24 mouse cellular contexts compared by ENCODE assay signal in the genomic region with DNA sequence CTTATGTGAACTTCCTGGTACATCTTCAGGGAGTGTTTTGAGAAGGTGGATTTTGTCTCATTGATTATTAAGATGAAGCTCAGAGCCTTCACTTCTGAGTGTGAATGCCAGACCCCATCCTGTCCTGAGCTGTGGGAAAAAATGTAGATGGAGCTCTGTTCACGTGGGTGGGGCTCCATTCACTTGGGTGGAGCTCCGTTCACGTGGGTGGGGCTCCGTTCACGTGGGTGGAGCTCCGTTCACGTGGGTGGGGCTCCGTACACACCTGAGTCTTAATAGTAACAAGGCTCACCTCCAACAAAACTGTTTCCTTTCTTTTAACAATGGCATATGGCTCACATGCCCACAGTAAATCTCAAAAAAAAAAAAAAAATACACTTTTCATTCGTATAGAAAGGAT.
A peak's percentile ranks its signal among the peaks of the same experiment; 100 is the strongest.
DNase-seq lines count a peak whose midpoint lies in the region; ATAC-seq lines count a peak whose summit lies in the region.
"Had no signal": no experiment of that assay in that cellular context is flagged by ENCODE, and none has a peak within 500 bp of the region (broad histone marks: within the 10 kb centered on the region; RNA-seq: fewer than 3 reads in every experiment).

No protein-coding gene starts in this region.

- no peak for ATAC-seq in CD4-positive, CD25-positive, alpha-beta regulatory T cell, adult 4 months
- ATAC-seq in liver, embryonic 13.5 days (ENCODE audit: low read depth), result peak; percentile 79
- ATAC-seq: activated CD4-positive, CD25-positive, alpha-beta regulatory T cell, adult 4 months; intestine, embryonic 15.5 days had no signal

- DNase-seq in CD4-positive, CD25-positive, alpha-beta regulatory T cell, adult 2 months (ENCODE audit: low read depth, low spot score), result peak; percentile 18
- DNase-seq in WW6 (ENCODE audit: low read depth, low spot score), result peak; percentile 47
- DNase-seq in liver, embryonic 13.5 days, result peak; percentile 13
- peak; percentile 27 for DNase-seq in splenic B cell, adult 2 months (ENCODE audit: low read depth, low spot score)
- no peak for DNase-seq in T-cell, adult 2 months (ENCODE audit: low spot score)
- DNase-seq in natural killer cell, adult 2 months (ENCODE audit: low spot score in 2 of 2), result no peak
- no peak for DNase-seq in left cerebral cortex, adult 11 months (ENCODE audit: low spot score)
- DNase-seq: adrenal gland, postnatal 14 days; cerebellum, adult 18-20 months; cerebellum, postnatal 25 days; embryo, embryonic 11 days; heart, adult 18-20 months; heart, postnatal 4 days; kidney, postnatal 4 days; layer of hippocampus, adult 9-11 months; lung, adult 2 months had no signal

- no peak overlapping the region for H3K27ac ChIP-seq in liver, embryonic 13.5 days
- H3K27ac ChIP-seq: forebrain, embryonic 12.5 days; hindbrain, embryonic 15.5 days; intestine, embryonic 15.5 days; kidney, embryonic 15.5 days; midbrain, embryonic 10.5 days; neural tube, embryonic 12.5 days had no signal

- H3K36me3 ChIP-seq in liver, embryonic 13.5 days, result no peaks in the 10 kb centered on the region
- H3K36me3 ChIP-seq in splenic B cell, adult 2 months (ENCODE audit: control insufficient read depth, insufficient read depth, low read length, poor library complexity, severe bottlenecking), result no peaks in the 10 kb centered on the region
- H3K36me3 ChIP-seq: forebrain, embryonic 12.5 days; hindbrain, embryonic 15.5 days; intestine, embryonic 15.5 days; kidney, embryonic 15.5 days; midbrain, embryonic 10.5 days; neural tube, embryonic 12.5 days had no signal

- no peaks in the 10 kb centered on the region for H3K27me3 ChIP-seq in liver, embryonic 13.5 days
- H3K27me3 ChIP-seq in splenic B cell, adult 2 months (ENCODE audit: control insufficient read depth, insufficient read depth, low read length, poor library complexity, severe bottlenecking), result no peaks in the 10 kb centered on the region; the same call in 1 of the 2 replicates
- H3K27me3 ChIP-seq: forebrain, embryonic 12.5 days; hindbrain, embryonic 15.5 days; intestine, embryonic 15.5 days; kidney, embryonic 15.5 days; neural tube, embryonic 12.5 days had no signal

- peak overlapping the region; percentile 15; the same call in 1 of the 2 replicates for H3K4me2 ChIP-seq in liver, embryonic 13.5 days
- H3K4me2 ChIP-seq: hindbrain, embryonic 15.5 days; intestine, embryonic 15.5 days; kidney, embryonic 15.5 days; neural tube, embryonic 12.5 days had no signal

- H3K4me1 ChIP-seq in liver, embryonic 13.5 days (replicated peaks), result peaks cover 6% of the 10 kb centered on the region
- H3K4me1 ChIP-seq: intestine, embryonic 15.5 days; kidney, embryonic 15.5 days; midbrain, embryonic 10.5 days; neural tube, embryonic 12.5 days had no signal

- H3K4me3 ChIP-seq in liver, embryonic 13.5 days (replicated peaks), result no peak overlapping the region
- H3K4me3 ChIP-seq: forebrain, embryonic 12.5 days; hindbrain, embryonic 15.5 days; intestine, embryonic 15.5 days; kidney, embryonic 15.5 days; midbrain, embryonic 10.5 days; neural tube, embryonic 12.5 days had no signal

- 35% methylated on average over 9 of the region's 9 CpGs for WGBS in liver, embryonic 13.5 days (ENCODE audit: insufficient replicate concordance)

- H3K9me3 ChIP-seq in liver, embryonic 13.5 days (replicated peaks), result no peaks in the 10 kb centered on the region
- H3K9me3 ChIP-seq: forebrain, embryonic 12.5 days; hindbrain, embryonic 15.5 days; intestine, embryonic 15.5 days; kidney, embryonic 15.5 days; midbrain, embryonic 10.5 days; neural tube, embryonic 12.5 days had no signal

- no peak overlapping the region for H3K9ac ChIP-seq in liver, embryonic 13.5 days
- H3K9ac ChIP-seq: forebrain, embryonic 12.5 days; hindbrain, embryonic 15.5 days; intestine, embryonic 15.5 days; kidney, embryonic 15.5 days; neural tube, embryonic 12.5 days had no signal

Comparison
In these comparisons a context has a peak if more than half of its experiments do, and no peak if none do; other contexts are left out.
1. DNase-seq: peak in CD4-positive, CD25-positive, alpha-beta regulatory T cell, adult 2 months (single experiment), WW6 (single experiment), liver, embryonic 13.5 days (single experiment) and splenic B cell, adult 2 months (single experiment); none in T-cell, adult 2 months (single experiment), natural killer cell, adult 2 months (0 of 2) and left cerebral cortex, adult 11 months (single experiment).